Mouse (Mus musculus) hindbrain, postnatal 0 days (tissue): ENCODE results near the gene Anks1b. TPM values are rescaled to one million over a fixed set of nuclear protein-coding genes. Genes with fewer than 3 reads are reported as not detected.

ENCODE experiments used
- ATAC-seq: fragments of 200-750 bp; cut with Nextera tagmentation; 2 replicates; pipeline ENCODE4 v1.8.0; 2017; ENCODE audit warnings: mild to moderate bottlenecking, moderate TSS enrichment, moderate library complexity
- DNase-seq: peaks from one replicate; pipeline ENCODE4 v3.0.0-alpha.2; 2015; ENCODE audit warnings: low spot score
- H3K27ac ChIP-seq: fragments of 300-500 bp; sonication (generic); 2 replicates; pipeline ENCODE4 v1.5.1; 2014; ENCODE audit warnings: mild to moderate bottlenecking
- H3K27me3 ChIP-seq: fragments of 300-500 bp; sonication (generic); 2 replicates; pipeline ENCODE4 v1.6.1; 2014; ENCODE audit warnings: low read length, mixed read lengths; ENCODE audit not compliant: insufficient read depth
- H3K36me3 ChIP-seq: fragments of 300-500 bp; sonication (generic); 2 replicates; pipeline ENCODE4 v1.6.1; 2014; ENCODE audit warnings: low read length, mixed read lengths; ENCODE audit not compliant: insufficient read depth
- H3K4me1 ChIP-seq: fragments of 300-500 bp; sonication (generic); 2 replicates; pipeline ENCODE4 v1.6.1; 2014; ENCODE audit warnings: antibody characterized with exemption, low read length, mixed read lengths; ENCODE audit not compliant: insufficient read depth
- H3K4me2 ChIP-seq: fragments of 300-500 bp; sonication (generic); 2 replicates; pipeline ENCODE4 v1.6.1; 2014; ENCODE audit warnings: low read depth, mild to moderate bottlenecking, low read length, moderate library complexity, mixed read lengths
- H3K4me3 ChIP-seq: fragments of 300-500 bp; sonication (generic); 2 replicates; pipeline ENCODE4 v1.5.1; 2014; ENCODE audit warnings: low read length
- H3K9ac ChIP-seq: fragments of 300-500 bp; sonication (generic); replicated peaks from 2 replicates; pipeline ENCODE4 v1.6.1; 2014; ENCODE audit warnings: mild to moderate bottlenecking, low read length, moderate library complexity, mixed read lengths
- H3K9me3 ChIP-seq: fragments of 300-500 bp; sonication (generic); 2 replicates; pipeline ENCODE4 v1.6.1; 2016; ENCODE audit warnings: low read length, mixed read lengths
- CTCF ChIP-seq: IDR thresholded peaks from 2 replicates; pipeline ENCODE4 v1.5.1; 2016; ENCODE audit warnings: antibody characterized with exemption, control low read depth, low read depth
- WGBS: fragments of 180-500 bp; shearing (Covaris S2); extraction: QIAGEN DNeasy Blood & Tissue Kit; methylation state at CpG from one replicate; pipeline ENCODE4 v1.1.7; 2014; 5-methylcytosine and 5-hydroxymethylcytosine counted together
- polyA plus RNA-seq: library from polyadenylated mRNA; unstranded; fragments of >200 nt; fragmentation: Nextera tagmentation; extraction: Ambion mirVana; gene quantifications from 2 replicates; pipeline ENCODE4 v1.2.1, GENCODE M21; 2015
- total RNA-seq: library from RNA; depleted of rRNA; stranded (reverse); fragments of >200 nt; gene quantifications from 2 replicates; pipeline ENCODE4 v1.2.3, GENCODE M21; 2014

Gene Anks1b
- total and polyA plus RNA-seq, 2 experiments from 2014 or later, result 104 to 156 TPM

- WGBS, result 70% methylated on average over 8 of the region's 8 CpGs
- no peak for DNase-seq
- Histone ChIP-seq H3K36me3 (no peaks in the 10 kb centered on the region), H3K9me3 (no peaks in the 10 kb centered on the region), H3K4me3 (no peak overlapping the region), H3K27ac (no peak overlapping the region), H3K9ac (no peak overlapping the region), H3K4me2 (no peak overlapping the region), H3K4me1 (no peaks in the 10 kb centered on the region), H3K27me3 (no peaks in the 10 kb centered on the region)
- no peak for ATAC-seq
- TF ChIP-seq CTCF, result no peak
These were observed 1034.1 kb downstream of the Anks1b start for GRCm38 (mm10) chr10:90907381-90907780.

GRCm38 (mm10) chr10:90923476-90923875 is 1050.2 kb downstream of the Anks1b start:
- DNase-seq (no peak), ATAC-seq (no peak)
- 88% methylated on average over 7 of the region's 7 CpGs for WGBS
- Histone ChIP-seq H3K9ac (no peak overlapping the region), H3K4me1 (no peaks in the 10 kb centered on the region), H3K9me3 (no peaks in the 10 kb centered on the region), H3K27me3 (no peaks in the 10 kb centered on the region), H3K4me3 (no peak overlapping the region), H3K36me3 (no peaks in the 10 kb centered on the region), H3K27ac (no peak overlapping the region), H3K4me2 (no peak overlapping the region)
- no peak for TF ChIP-seq CTCF

GRCm38 (mm10) chr10:90933088-90933487 is 1059.8 kb downstream of the Anks1b start:
- Histone ChIP-seq H3K4me3 (no peak overlapping the region), H3K9me3 (no peaks in the 10 kb centered on the region), H3K4me2 (no peak overlapping the region), H3K27ac (no peak overlapping the region), H3K4me1 (no peaks in the 10 kb centered on the region), H3K36me3 (no peaks in the 10 kb centered on the region), H3K27me3 (no peaks in the 10 kb centered on the region), H3K9ac (no peak overlapping the region)
- ATAC-seq (no peak), DNase-seq (no peak)
- no peak for TF ChIP-seq CTCF
- 79% methylated on average over 5 of the region's 5 CpGs for WGBS

GRCm38 (mm10) chr10:90934678-90935077 is 1061.4 kb downstream of the Anks1b start:
- Histone ChIP-seq H3K36me3 (no peaks in the 10 kb centered on the region), H3K4me1 (no peaks in the 10 kb centered on the region), H3K9me3 (no peaks in the 10 kb centered on the region), H3K4me2 (no peak overlapping the region), H3K4me3 (no peak overlapping the region), H3K9ac (no peak overlapping the region), H3K27me3 (no peaks in the 10 kb centered on the region), H3K27ac (no peak overlapping the region)
- ATAC-seq (no peak), DNase-seq (no peak)
- 48% methylated on average over 13 of the region's 13 CpGs for WGBS
- no peak for TF ChIP-seq CTCF

GRCm38 (mm10) chr10:90937721-90938460 is 1064.6 kb downstream of the Anks1b start:
- Histone ChIP-seq H3K9me3 (no peaks in the 10 kb centered on the region), H3K27me3 (no peaks in the 10 kb centered on the region), H3K9ac (no peak overlapping the region), H3K36me3 (peaks cover 10% of the 10 kb centered on the region), H3K4me1 (no peaks in the 10 kb centered on the region), H3K4me2 (no peak overlapping the region), H3K4me3 (no peak overlapping the region), H3K27ac (no peak overlapping the region)
- no peak for TF ChIP-seq CTCF
- DNase-seq, result no peak
- no peak for ATAC-seq
- 93% methylated on average over 5 of the region's 5 CpGs for WGBS

GRCm38 (mm10) chr10:90940521-90941520 is 1067.5 kb downstream of the Anks1b start:
- no peak for ATAC-seq
- Histone ChIP-seq H3K27ac (no peak overlapping the region), H3K27me3 (no peaks in the 10 kb centered on the region), H3K9me3 (no peaks in the 10 kb centered on the region), H3K9ac (no peak overlapping the region), H3K4me1 (no peaks in the 10 kb centered on the region), H3K4me3 (no peak overlapping the region), H3K36me3 (peaks cover 17% of the 10 kb centered on the region), H3K4me2 (no peak overlapping the region)
- 82% methylated on average over 15 of the region's 15 CpGs for WGBS
- TF ChIP-seq CTCF, result no peak
- DNase-seq, result no peak
